Mouse (Mus musculus) limb, embryonic 10.5 days (tissue): ENCODE data around the gene Ube4a. TPM values are rescaled to one million over a fixed set of nuclear protein-coding genes. Genes with fewer than 3 reads are reported as not detected.
"Not testable (repeated sequence)": the region's sequence is repeated elsewhere in the genome, so short reads cannot be mapped to it uniquely, and the experiment has no call there.

Experiments used
- DNase-seq: peaks from one replicate; pipeline ENCODE4 v3.0.0-alpha.2; 2017; ENCODE audit warnings: low spot score
- H3K27ac ChIP-seq: fragments of 300-500 bp; sonication (generic); 2 replicates; pipeline ENCODE4 v1.5.1; 2016; ENCODE audit warnings: mild to moderate bottlenecking
- H3K27me3 ChIP-seq: fragments of 300-500 bp; sonication (generic); 2 replicates; pipeline ENCODE4 v1.6.1; 2016; ENCODE audit warnings: low read depth, mild to moderate bottlenecking; ENCODE audit not compliant: poor library complexity, severe bottlenecking
- H3K36me3 ChIP-seq: fragments of 300-500 bp; sonication (generic); 2 replicates; pipeline ENCODE4 v1.6.1; 2016; ENCODE audit warnings: mild to moderate bottlenecking, moderate library complexity
- H3K4me1 ChIP-seq: fragments of 300-500 bp; sonication (generic); 2 replicates; pipeline ENCODE4 v1.6.1; 2016
- H3K4me3 ChIP-seq: fragments of 300-500 bp; sonication (generic); 2 replicates; pipeline ENCODE4 v1.5.1; 2016; ENCODE audit warnings: mild to moderate bottlenecking, moderate library complexity
- H3K9me3 ChIP-seq: fragments of 300-500 bp; sonication (generic); replicated peaks from 2 replicates; pipeline ENCODE4 v1.6.1; 2016; ENCODE audit warnings: mild to moderate bottlenecking
- whole genome bisulfite sequencing: fragments of 180-500 bp; shearing (Covaris S2); methylation state at CpG from one replicate; pipeline ENCODE4 v1.1.7; 2016; 5-methylcytosine and 5-hydroxymethylcytosine counted together
- polyA plus RNA-seq: library from polyadenylated mRNA; unstranded; fragments of >200 nt; fragmentation: Nextera tagmentation; extraction: Ambion mirVana; gene quantifications from 2 replicates; pipeline ENCODE4 v1.2.1, GENCODE M21; 2016

Ube4a gene
- polyA plus RNA-seq, 1 experiment from 2014 or later: 24.2 TPM

GRCm38 (mm10) chr9:44969450-44969849 is 4.0 kb upstream of the Ube4a start:
- H3K27ac ChIP-seq: no peak overlapping the region
- no peaks in the 10 kb centered on the region for H3K9me3 ChIP-seq
- H3K4me1 ChIP-seq: peaks cover 14% of the 10 kb centered on the region
- peaks cover 18% of the 10 kb centered on the region; the same call in 1 of the 2 replicates for H3K27me3 ChIP-seq
- no peak for DNase-seq
- WGBS: 73% methylated on average over 1 of the region's 1 CpGs
- H3K4me3 ChIP-seq: no peak overlapping the region
- H3K36me3 ChIP-seq: no peaks in the 10 kb centered on the region

- DNase-seq, H3K27me3 ChIP-seq, H3K4me3 ChIP-seq, H3K27ac ChIP-seq, H3K9me3 ChIP-seq, H3K36me3 ChIP-seq: not testable (repeated sequence)
- H3K4me1 ChIP-seq: peaks cover 17% of the 10 kb centered on the region
- WGBS: 83% methylated on average over 5 of the region's 5 CpGs
Measured at GRCm38 (mm10) chr9:44967763-44968162, 2.4 kb upstream of the Ube4a start.

DNA sequence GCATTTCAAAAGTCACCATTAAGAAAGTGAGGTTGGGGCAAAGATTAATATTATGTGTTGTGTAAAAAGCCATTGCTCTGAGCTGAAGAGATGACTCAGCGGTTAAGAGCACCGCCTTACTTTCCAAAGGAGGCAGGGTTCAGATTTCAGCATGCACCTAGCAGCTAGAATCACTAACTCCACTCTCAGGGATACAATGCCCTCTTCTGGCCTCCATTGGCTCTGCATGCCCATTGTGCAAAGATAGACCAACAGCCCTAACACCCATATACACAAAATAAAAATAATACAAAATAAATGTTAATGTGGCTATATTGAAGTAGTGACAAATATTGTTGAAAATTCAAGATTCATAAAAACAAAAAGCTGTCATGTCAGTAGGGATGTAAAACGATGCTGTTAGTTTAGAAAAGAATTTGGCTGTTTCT is 1.4 kb upstream of the Ube4a start:
- 23% methylated on average over 3 of the region's 3 CpGs for WGBS
- H3K4me3 ChIP-seq: no peak overlapping the region
- peaks cover 17% of the 10 kb centered on the region for H3K4me1 ChIP-seq
- H3K36me3 ChIP-seq: peaks cover 6% of the 10 kb centered on the region
- DNase-seq: peak; percentile 71
- H3K27me3 ChIP-seq: no peaks in the 10 kb centered on the region
- no peak overlapping the region for H3K27ac ChIP-seq
- no peaks in the 10 kb centered on the region for H3K9me3 ChIP-seq

DNA sequence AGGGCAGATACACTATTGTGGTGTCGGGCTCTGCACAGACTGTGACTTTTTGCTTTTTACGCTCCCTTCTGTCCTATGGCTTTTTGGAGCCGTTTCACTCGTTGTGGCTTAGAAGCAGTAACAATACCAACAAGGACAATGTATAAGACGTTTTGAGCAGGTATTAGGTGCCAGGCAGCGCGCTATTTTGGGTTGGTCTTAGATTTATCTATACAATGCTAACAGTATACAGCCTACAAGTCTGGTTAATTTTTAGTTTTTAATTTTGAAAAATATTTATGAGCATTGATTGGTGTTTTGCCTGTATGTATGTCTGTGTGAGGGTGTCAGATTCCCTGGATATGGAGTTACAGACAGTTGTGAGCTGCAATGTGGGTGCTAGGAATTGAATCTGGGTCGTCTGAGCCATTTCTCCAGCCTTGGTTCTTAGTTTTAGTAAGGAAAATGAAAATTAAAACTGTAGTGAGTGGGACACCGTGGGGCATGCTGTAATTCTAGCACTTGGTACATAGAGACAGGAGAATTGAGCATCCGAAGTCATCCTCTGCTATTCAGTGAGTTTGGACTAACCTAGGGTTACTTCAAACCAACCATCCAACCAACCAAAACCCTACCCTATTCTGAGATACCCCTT is 550 bp upstream of the Ube4a start:
- H3K27ac ChIP-seq: peak overlapping the region; percentile 72
- peaks cover 14% of the 10 kb centered on the region for H3K36me3 ChIP-seq
- peak overlapping the region; percentile 66 for H3K4me3 ChIP-seq
- no peaks in the 10 kb centered on the region for H3K27me3 ChIP-seq
- H3K4me1 ChIP-seq: peaks cover 17% of the 10 kb centered on the region
- 17% methylated on average over 10 of the region's 10 CpGs for WGBS
- DNase-seq: no peak
- H3K9me3 ChIP-seq: no peaks in the 10 kb centered on the region

GRCm38 (mm10) chr9:44954432-44954831 is 11.0 kb downstream of the Ube4a start:
- no peak overlapping the region for H3K4me3 ChIP-seq
- WGBS: 91% methylated on average over 3 of the region's 3 CpGs
- H3K36me3 ChIP-seq: peaks cover 89% of the 10 kb centered on the region
- no peaks in the 10 kb centered on the region for H3K4me1 ChIP-seq
- no peak for DNase-seq
- no peaks in the 10 kb centered on the region for H3K27me3 ChIP-seq
- H3K9me3 ChIP-seq: no peaks in the 10 kb centered on the region
- no peak overlapping the region for H3K27ac ChIP-seq

GRCm38 (mm10) chr9:44947836-44948235 is 17.6 kb downstream of the Ube4a start:
- 91% methylated on average over 5 of the region's 5 CpGs for WGBS
- no peak for DNase-seq
- no peak overlapping the region for H3K4me3 ChIP-seq
- no peaks in the 10 kb centered on the region for H3K9me3 ChIP-seq
- H3K27ac ChIP-seq: no peak overlapping the region
- H3K4me1 ChIP-seq: no peaks in the 10 kb centered on the region
- peaks cover 96% of the 10 kb centered on the region for H3K36me3 ChIP-seq
- H3K27me3 ChIP-seq: no peaks in the 10 kb centered on the region

DNA sequence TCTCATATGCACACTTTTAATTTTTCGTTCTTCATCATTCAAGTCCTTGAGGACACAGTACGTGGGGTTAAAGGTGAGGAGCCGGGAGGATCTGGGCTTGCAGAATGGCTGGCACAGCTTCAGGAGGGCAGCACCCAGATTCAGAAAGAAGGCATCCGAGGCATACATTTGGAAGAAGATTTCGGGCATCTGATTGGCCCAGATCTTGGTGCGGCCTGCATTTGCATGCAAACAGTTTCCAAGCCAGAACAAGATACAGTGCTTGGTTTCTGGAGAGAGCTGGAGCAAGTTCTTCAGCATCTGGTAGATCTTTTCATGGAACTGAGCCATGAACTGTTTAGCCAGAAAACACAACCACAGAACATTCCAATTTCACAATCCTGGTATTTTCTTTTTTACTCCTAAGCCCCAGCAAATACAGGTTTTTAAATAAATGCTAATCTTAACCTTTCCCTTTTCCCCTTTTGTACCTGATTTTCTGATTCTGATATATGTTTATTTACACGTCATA is 19.2 kb downstream of the Ube4a start:
- WGBS: 92% methylated on average over 7 of the region's 7 CpGs
- Histone ChIP-seq H3K36me3 (peaks cover 98% of the 10 kb centered on the region), H3K27ac (no peak overlapping the region), H3K4me1 (no peaks in the 10 kb centered on the region), H3K27me3 (no peaks in the 10 kb centered on the region), H3K9me3 (no peaks in the 10 kb centered on the region), H3K4me3 (no peak overlapping the region)
- no peak for DNase-seq

DNA sequence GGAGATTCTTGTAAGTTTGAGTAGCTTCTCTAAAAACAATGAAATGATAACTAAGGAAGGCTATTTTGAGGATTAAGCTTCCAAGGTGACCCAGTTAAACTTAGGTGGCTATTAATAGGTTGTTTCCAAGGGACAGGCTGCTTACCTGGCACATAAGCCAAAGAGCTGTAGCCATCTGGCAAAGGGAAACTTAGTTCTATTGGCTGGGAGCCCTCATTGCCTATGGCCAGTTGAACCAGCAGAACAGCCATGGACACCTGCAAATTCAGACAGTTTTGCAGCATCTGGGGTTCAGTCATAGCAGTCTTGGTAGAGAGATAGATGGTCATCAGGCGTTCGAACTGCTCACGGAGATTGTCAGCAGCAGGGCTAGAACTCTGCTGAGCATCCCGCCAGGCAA is 23.0 kb downstream of the Ube4a start:
- DNase-seq: no peak
- H3K27me3 ChIP-seq: no peaks in the 10 kb centered on the region
- H3K9me3 ChIP-seq: no peaks in the 10 kb centered on the region
- no peaks in the 10 kb centered on the region for H3K4me1 ChIP-seq
- WGBS: 96% methylated on average over 4 of the region's 4 CpGs
- H3K4me3 ChIP-seq: no peak overlapping the region
- H3K27ac ChIP-seq: no peak overlapping the region
- H3K36me3 ChIP-seq: peaks cover 93% of the 10 kb centered on the region

GRCm38 (mm10) chr9:44941756-44942155 is 23.6 kb downstream of the Ube4a start:
- peaks cover 93% of the 10 kb centered on the region for H3K36me3 ChIP-seq
- no peaks in the 10 kb centered on the region for H3K27me3 ChIP-seq
- H3K4me3 ChIP-seq: no peak overlapping the region
- no peak for DNase-seq
- no peaks in the 10 kb centered on the region for H3K4me1 ChIP-seq
- 85% methylated on average over 4 of the region's 4 CpGs for WGBS
- no peak overlapping the region for H3K27ac ChIP-seq
- H3K9me3 ChIP-seq: no peaks in the 10 kb centered on the region

DNA sequence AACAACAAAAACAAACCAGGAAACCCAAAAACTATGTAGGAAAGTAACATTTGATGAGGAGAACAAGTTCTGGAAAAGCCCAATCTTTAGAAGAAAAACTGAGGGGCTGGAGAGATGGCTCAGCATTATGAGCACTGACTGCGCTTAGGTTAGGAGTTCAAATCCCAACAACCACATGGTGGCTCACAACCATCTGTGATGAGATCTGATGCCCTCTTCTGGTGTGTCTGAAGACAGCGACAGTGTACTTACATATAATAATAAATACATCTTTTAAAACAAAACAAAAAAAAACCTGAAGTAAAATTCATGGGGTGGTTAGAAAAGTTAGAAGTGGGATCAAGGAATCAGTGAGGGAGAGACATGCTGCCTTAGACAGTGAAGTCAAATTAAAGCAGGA is 43.9 kb downstream of the Ube4a start:
- WGBS: 77% methylated on average over 2 of the region's 2 CpGs
- Histone ChIP-seq H3K4me3 (peak overlapping the region; percentile 82), H3K9me3 (no peaks in the 10 kb centered on the region), H3K27me3 (no peaks in the 10 kb centered on the region), H3K4me1 (peaks cover 12% of the 10 kb centered on the region; the same call in 1 of the 2 replicates), H3K36me3 (peaks cover 16% of the 10 kb centered on the region), H3K27ac (peak overlapping the region; percentile 93)
- DNase-seq: no peak

DNA sequence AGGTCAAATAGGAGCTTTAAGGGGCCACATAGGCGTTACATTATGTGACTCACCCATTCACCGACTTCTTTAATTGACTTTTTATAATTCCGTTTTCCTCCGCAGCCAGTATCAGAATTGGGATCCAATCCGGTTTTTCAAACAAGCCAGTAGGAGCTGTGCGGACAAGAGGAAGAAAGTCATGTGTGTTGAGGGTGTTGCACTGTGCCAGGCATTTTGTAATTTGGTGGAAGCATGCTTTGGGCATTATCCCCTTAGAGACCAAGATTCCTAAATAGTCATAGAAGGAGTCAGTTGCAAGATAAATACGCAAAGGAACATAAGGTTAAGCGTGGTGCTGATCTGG is 44.3 kb downstream of the Ube4a start:
- Histone ChIP-seq H3K36me3 (peaks cover 11% of the 10 kb centered on the region; the same call in 1 of the 2 replicates), H3K27ac (peak overlapping the region; percentile 93), H3K9me3 (no peaks in the 10 kb centered on the region), H3K4me3 (peak overlapping the region; percentile 82), H3K27me3 (no peaks in the 10 kb centered on the region), H3K4me1 (peaks cover 12% of the 10 kb centered on the region; the same call in 1 of the 2 replicates)
- WGBS: under 1% methylated on average over 8 of the region's 8 CpGs
- DNase-seq: no peak

DNA sequence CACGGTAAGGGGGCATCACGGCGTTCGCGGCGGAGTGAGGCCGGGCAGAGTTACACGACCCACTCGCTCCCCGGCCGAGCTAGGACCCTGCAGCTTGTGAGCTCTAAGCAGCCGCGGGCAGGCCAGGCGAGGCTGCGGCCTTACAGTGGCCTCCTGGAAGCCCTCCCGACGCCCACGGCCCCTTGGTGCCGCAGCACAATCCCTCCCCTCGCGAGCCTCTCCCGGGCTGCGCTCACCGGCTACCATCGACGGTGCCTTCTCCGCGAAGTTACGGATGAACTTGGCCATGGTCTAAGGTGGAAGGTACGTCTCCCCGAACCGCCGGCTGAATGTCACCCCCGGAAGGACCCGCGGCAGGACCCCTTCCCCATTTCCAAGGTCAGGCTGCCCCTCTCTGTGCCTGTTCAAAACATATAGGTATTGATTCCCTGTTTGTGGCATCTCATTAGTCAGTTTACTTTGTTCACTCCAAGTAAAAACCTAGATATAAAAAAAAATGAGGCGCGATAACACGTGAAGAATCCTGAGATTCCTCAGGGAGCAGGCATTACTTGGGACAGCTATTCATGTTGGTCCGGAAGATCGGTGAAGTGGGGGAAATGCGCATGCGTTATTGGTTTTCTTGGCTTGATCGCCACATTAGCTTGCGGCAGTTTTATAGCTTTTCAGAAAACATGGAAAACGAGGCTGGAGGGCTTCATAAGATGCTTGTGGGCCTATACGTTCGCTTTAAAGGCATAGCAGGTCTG is 44.9 kb downstream of the Ube4a start, which contains the start of gene Atp5l:
TSS of gene Atp5l (minus strand) at position 369 of the 749 bp plus-strand sequence.
- Histone ChIP-seq H3K4me1 (peaks cover 12% of the 10 kb centered on the region; the same call in 1 of the 2 replicates), H3K27ac (peak within 1 kb of the TSS; percentile 93)
- under 1% methylated on average over 48 of the region's 48 CpGs for WGBS

DNA sequence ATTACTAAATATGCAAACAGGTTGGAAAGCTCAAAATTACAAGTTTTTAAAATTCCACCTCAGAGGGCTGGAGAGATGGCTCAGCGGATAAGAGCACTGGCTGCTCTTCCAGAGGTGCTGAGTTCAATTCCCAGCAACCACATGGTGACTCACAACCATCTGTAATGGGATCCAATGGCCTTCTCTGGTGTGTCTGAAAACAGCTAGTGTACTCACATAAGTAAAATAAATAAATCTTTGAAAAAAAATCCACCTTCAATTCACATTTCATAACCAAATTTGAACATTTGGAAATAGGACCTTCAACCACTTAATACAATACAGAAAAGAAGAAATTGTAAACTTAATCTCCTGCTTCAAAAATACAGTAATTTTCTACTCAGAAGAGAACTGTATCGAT is 45.8 kb downstream of the Ube4a start:
- H3K27ac ChIP-seq: no peak overlapping the region
- WGBS: 45% methylated on average over 2 of the region's 2 CpGs
- H3K36me3 ChIP-seq: peaks cover 11% of the 10 kb centered on the region; the same call in 1 of the 2 replicates
- no peak for DNase-seq
- H3K4me3 ChIP-seq: peak overlapping the region; percentile 82
- H3K4me1 ChIP-seq: peaks cover 12% of the 10 kb centered on the region; the same call in 1 of the 2 replicates
- H3K9me3 ChIP-seq: no peaks in the 10 kb centered on the region
- H3K27me3 ChIP-seq: no peaks in the 10 kb centered on the region

More for the DNA sequence above, 44.9 kb downstream of the Ube4a start, which contains the start of gene Atp5l:
- H3K9me3 ChIP-seq: no peaks in the 10 kb centered on the region
- H3K4me3 ChIP-seq: peak within 1 kb of the TSS; percentile 82
- no peaks in the 10 kb centered on the region for H3K27me3 ChIP-seq
- DNase-seq: peak; percentile 86
- H3K36me3 ChIP-seq: peaks cover 8% of the 10 kb centered on the region; the same call in 1 of the 2 replicates
